Mouse (Mus musculus) right cerebral cortex, postnatal 10 days (tissue): ENCODE results near the gene Lrrc3c.
"Not testable (repeated sequence)": the region's sequence is repeated elsewhere in the genome, so short reads cannot be mapped to it uniquely, and the experiment has no call there.

Experiments
- DNase-seq, 2 experiments: peaks; one replicate each; pipeline ENCODE4 v3.0.0; 2021; ENCODE audit warnings: low spot score in 2 of 2

The Lrrc3c gene

GRCm38 (mm10) chr11:98628706-98629105 lies 30.6 kb downstream of the Lrrc3c start:
- peak in 1 of 2 experiments; percentile 22 for DNase-seq

GRCm38 (mm10) chr11:98630646-98631045 lies 32.6 kb downstream of the Lrrc3c start:
- DNase-seq: no peak

DNA sequence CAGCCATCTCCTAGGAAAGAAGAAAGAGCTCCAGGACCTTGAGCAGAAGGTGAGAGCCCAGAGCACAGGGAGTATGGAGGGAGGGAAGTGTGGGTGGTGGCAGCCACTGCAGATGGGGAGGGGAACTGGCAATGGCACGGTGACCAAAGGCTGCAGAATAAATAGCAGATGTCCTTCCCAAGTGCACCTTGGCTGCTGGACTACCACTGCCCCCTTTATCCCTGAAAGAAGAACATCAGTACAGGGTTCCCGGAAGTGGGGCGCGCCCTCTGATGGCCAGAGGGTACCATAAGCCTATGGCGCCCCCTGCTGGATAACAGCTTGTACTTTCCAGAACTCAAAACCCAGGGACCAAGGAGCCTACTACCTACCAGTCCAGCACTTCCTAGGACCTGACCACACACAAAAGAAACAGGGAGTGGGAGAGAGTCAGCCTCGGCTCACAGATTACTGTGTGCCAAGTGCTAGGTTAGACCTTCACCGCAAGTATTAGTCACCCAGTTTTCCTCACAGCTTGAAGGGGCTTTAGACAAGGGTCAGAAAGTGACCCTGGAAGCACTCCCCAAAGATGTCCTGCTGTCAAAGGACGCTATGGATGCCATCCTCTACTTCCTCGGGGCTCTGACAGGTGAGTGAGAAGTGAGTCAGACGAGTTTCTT lies 37.4 kb downstream of the Lrrc3c start:
- not testable (repeated sequence) for DNase-seq

GRCm38 (mm10) chr11:98637501-98637900 lies 39.4 kb downstream of the Lrrc3c start:
- DNase-seq: no peak

DNA sequence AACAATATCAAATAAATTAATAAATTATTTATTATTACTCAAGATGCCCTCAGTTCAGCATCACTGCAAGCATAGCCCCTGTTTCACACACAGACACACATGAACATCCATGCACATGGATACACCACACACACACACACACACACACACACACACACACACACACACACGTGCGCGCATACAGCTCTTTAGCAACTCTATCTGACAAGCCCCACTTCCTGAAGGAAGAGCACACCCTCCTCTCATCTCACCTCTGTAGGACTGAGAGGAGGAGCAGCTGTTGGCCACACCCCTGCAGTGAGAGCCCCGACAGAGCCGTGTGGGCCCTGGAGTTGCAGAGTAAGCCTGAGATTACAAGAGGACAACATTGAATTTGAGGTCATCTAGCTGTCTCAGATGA lies 42.0 kb downstream of the Lrrc3c start:
- no peak for DNase-seq

DNA sequence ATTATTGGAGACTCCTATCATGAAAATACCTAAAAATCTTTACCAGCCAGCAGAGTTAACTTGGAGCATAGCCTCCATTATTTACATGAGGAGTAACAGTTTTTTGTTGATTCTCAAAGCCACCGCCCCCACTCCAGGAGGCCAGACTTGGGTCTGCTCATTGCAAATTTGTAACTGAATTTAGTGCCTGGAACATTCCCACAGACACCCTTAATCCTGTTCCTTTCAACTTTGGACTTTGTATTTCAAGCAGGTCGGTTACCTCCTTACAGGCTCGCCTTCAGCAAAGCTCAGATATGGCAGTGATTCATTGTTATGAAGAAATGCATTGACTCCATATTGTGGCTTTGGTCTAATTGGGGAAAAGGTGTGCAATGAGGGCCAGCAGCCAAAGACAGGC lies 46.7 kb downstream of the Lrrc3c start:
- DNase-seq: no peak

GRCm38 (mm10) chr11:98645946-98646345 lies 47.9 kb downstream of the Lrrc3c start:
- DNase-seq: no peak

DNA sequence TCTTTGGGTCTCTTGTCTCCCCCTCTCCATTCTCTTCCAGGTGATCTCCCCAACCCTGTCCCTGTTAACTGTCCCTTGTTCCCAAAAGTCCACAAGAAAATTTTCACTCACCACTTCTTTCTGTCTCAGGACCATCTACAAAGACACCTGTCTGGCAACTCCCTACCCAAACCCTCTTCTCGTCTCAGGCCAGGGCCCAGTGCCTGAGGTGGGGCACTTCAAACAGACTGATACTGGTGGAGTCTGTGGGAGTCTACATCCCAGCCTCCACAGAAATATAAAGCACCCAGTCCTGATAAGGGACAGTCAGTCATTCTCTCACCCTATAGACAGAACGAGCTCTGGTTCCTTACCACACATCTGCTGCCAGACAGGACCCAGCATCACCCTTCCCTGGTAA lies 48.4 kb downstream of the Lrrc3c start, which contains the start of gene Gsdma2:
Gene Gsdma2, plus strand, starts transcription at position 301 of the 400 bp plus-strand sequence.
- DNase-seq: no peak
